Mouse (Mus musculus) lung, adult 2 months (tissue): Measurements from ENCODE around the gene Gnb1l. TPM values are rescaled to one million over a fixed set of nuclear protein-coding genes. Genes with fewer than 3 reads are reported as not detected.

Source experiments
- DNase-seq: peaks from one replicate; pipeline ENCODE4 v3.0.0; 2022
- H3K4me1 ChIP-seq: fragments of 200-500 bp; 2 replicates; pipeline ENCODE4 v1.6.1; 2011; ENCODE audit warnings: low read length; ENCODE audit not compliant: control insufficient read depth, insufficient read depth
- H3K4me3 ChIP-seq: fragments of 200-500 bp; replicated peaks from 2 replicates; pipeline ENCODE3; 2011; ENCODE audit warnings: low read depth, mild to moderate bottlenecking, control low read depth, low read length; ENCODE audit errors: extremely low read depth
- CTCF ChIP-seq: fragments of 200-500 bp; IDR thresholded peaks from 2 replicates; pipeline ENCODE4 v1.5.1; 2011; ENCODE audit warnings: mild to moderate bottlenecking, low read length, control low read depth; ENCODE audit not compliant: insufficient read depth
- POLR2A ChIP-seq: fragments of 200-500 bp; IDR thresholded peaks from 2 replicates; pipeline ENCODE4 v1.6.1; 2011; ENCODE audit warnings: low read depth, mild to moderate bottlenecking, control low read depth, low read length, borderline replicate concordance; ENCODE audit errors: extremely low read depth
- WGBS: fragments of 180-500 bp; shearing (Covaris S2); methylation state at CpG from one replicate; pipeline ENCODE4 v1.1.7; 2018; 5-methylcytosine and 5-hydroxymethylcytosine counted together
- polyA plus RNA-seq: library from polyadenylated mRNA; depleted of rRNA; stranded (reverse); fragments of >200 nt; gene quantifications from 2 replicates; pipeline ENCODE4 v1.2.3, GENCODE M21; 2012; rRNA removed

The Gnb1l gene
- polyA plus RNA-seq, 1 experiment: 11.3 TPM

DNA sequence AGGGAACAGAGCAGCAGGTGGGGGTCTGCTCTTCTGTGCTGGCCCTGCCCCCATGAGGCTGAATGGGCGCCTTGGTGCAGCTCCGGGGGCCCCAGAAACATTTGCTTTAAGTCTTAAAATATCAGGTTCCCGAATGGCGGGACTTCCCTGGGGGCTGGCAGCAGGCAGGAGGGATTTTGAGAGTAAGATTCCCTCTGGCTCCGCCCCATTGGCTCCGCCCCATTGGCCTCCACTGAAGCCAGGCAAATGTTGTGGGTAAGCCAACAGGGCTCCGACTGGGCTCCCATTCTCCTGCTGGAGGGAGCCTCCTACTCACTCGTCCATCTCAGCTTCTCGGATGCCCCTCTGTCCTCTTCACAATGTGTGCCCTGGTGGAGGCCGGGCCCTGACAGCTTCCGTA is 109.7 kb downstream of the Gnb1l start:
- no peak for DNase-seq
- no peak overlapping the region for H3K4me3 ChIP-seq
- no peaks in the 10 kb centered on the region; the same call in 1 of the 2 replicates for H3K4me1 ChIP-seq
- 24% methylated on average over 11 of the region's 11 CpGs for WGBS
- no peak for TF ChIP-seq CTCF
- no peak for TF ChIP-seq POLR2A

DNA sequence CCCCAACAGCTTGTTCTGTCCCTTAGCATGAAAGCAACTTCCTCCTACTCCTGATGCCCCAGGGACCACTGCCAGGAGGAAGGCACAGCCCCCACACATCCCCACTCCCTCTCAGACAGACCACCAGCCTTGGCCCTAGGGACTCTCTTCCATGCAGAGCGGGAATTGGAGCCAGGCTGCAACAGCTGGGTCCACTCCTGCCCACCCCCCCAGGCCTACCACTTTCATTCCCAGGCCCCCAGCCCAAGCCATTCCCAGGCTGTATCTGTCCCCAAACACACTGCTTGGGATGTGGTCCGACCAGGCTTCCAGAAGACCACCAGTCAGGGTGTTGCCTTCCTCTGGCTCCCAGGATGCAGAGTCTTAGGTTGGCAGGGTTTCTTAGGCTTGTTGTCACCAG is 110.6 kb downstream of the Gnb1l start:
- no peaks in the 10 kb centered on the region; the same call in 1 of the 2 replicates for H3K4me1 ChIP-seq
- 86% methylated on average over 2 of the region's 2 CpGs for WGBS
- TF ChIP-seq POLR2A (no peak), CTCF (no peak)
- no peak for DNase-seq
- H3K4me3 ChIP-seq: no peak overlapping the region

GRCm38 (mm10) chr16:18611752-18612151 is 113.2 kb downstream of the Gnb1l start:
- Histone ChIP-seq H3K4me1 (no peaks in the 10 kb centered on the region), H3K4me3 (no peak overlapping the region)
- no peak for DNase-seq
- TF ChIP-seq CTCF: no peak
- no peak for TF ChIP-seq POLR2A
- WGBS: 62% methylated on average over 13 of the region's 13 CpGs

- TF ChIP-seq CTCF (no peak), POLR2A (no peak)
- Histone ChIP-seq H3K4me1 (0 out of 2 replicates have a peak, but pooled peaks cover 3% of the 10 kb centered on the region), H3K4me3 (no peak overlapping the region)
- no peak for DNase-seq
- 89% methylated on average over 3 of the region's 3 CpGs for WGBS
These were observed 114.8 kb downstream of the Gnb1l start for GRCm38 (mm10) chr16:18613301-18613700.

Other genes with a start within 250 kb of the Gnb1l start
- 31.5 and 34.8 TPM in 2 replicates for gene Ranbp1, start 250.0 kb upstream of the Gnb1l start, polyA plus RNA-seq
- 0.34 TPM in 1 of 2 replicates, not detected in the other for gene Gm49776, start 240.4 kb upstream of the Gnb1l start, polyA plus RNA-seq
- 16.0 and 22.3 TPM in 2 replicates for gene Dgcr8, start 209.5 kb upstream of the Gnb1l start, polyA plus RNA-seq
- gene Tango2, start 150.6 kb upstream of the Gnb1l start, polyA plus RNA-seq: 35.1 and 36.1 TPM in 2 replicates
- gene Arvcf, start 150.5 kb upstream of the Gnb1l start, polyA plus RNA-seq: 49.9 and 53.7 TPM in 2 replicates
- 11.7 and 19.4 TPM in 2 replicates for gene Txnrd2, start 72.3 kb upstream of the Gnb1l start, polyA plus RNA-seq
- gene Comt, start 71.9 kb upstream of the Gnb1l start, polyA plus RNA-seq: 159 and 171 TPM in 2 replicates
- gene Rtl10, start 188 bp downstream of the Gnb1l start, polyA plus RNA-seq: 5.9 and 6.5 TPM in 2 replicates
- 32.5 and 38.4 TPM in 2 replicates for gene Tbx1, start 92.0 kb downstream of the Gnb1l start, polyA plus RNA-seq
- gene Gp1bb, start 123.7 kb downstream of the Gnb1l start, polyA plus RNA-seq: 9.7 and 15.5 TPM in 2 replicates
- gene Gm49601, start 127.7 kb downstream of the Gnb1l start, polyA plus RNA-seq: 3.6 and 9.4 TPM in 2 replicates
- gene Sept5, start 131.2 kb downstream of the Gnb1l start, polyA plus RNA-seq: 9.0 and 22.0 TPM in 2 replicates